Mouse (Mus musculus): ENCODE results near the gene Pdcd1lg2. TPM values are rescaled to one million over a fixed set of nuclear protein-coding genes. Genes with fewer than 3 reads are reported as not detected.

The Pdcd1lg2 gene
- total RNA-seq, 1 experiment: not detected

DNA sequence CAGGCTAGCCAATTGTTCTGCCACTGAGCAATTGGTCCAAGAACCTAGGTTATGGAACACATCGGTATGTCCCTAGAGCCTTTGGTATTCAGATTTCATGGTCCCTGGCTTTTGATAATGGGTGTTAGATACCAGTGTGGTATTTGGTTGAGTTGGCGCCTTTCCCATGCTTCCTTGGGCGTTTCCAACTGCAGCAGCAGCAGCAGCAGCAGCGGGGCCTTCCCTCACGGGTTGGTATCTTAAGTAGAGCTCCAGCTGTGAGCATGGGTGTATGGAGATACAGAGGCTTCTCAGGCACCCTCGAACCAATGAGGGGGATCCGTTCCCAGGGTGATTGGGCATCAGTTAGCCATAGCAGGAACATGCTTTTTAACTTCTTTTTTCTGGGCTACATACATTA lies 97.5 kb downstream of the Pdcd1lg2 start:
- Histone ChIP-seq H3K9me3 (ENCODE audit: control insufficient read depth, insufficient read depth, low read depth, low read length) (no peaks in the 10 kb centered on the region), H3K36me3 (ENCODE audit: control insufficient read depth, insufficient read depth, low read length, poor library complexity, severe bottlenecking) (no peaks in the 10 kb centered on the region), H3K27ac (ENCODE audit: insufficient read depth, low read depth, low read length, poor library complexity, severe bottlenecking) (no peak overlapping the region), H3K9ac (ENCODE audit: insufficient read depth, low read depth, low read length, poor library complexity, severe bottlenecking) (no peak overlapping the region), H3K4me1 (ENCODE audit: control insufficient read depth in 2 of 2, insufficient read depth in 2 of 2, low read length in 2 of 2, poor library complexity in 1 of 2) (no peaks in the 10 kb centered on the region; a peak in 2 of 4 replicates), H3K4me3 (ENCODE audit: insufficient read depth in 1 of 2, low read depth in 1 of 2, low read length in 2 of 2, poor library complexity in 1 of 2, severe bottlenecking in 1 of 2) (no peak overlapping the region)
- DNase-seq (ENCODE audit: low read depth, low spot score): no peak
- in situ Hi-C loops (cut with MboI; ENCODE audit: low sequenced_read_pairs in 2 of 2, unreplicated experiment in 2 of 2): no loop called here
- TF ChIP-seq ZC3H11A (IDR thresholded peaks at IDR 0.05; ENCODE audit: borderline replicate concordance, low read depth, low read length) (no peak), CHD2 (IDR thresholded peaks at IDR 0.05; ENCODE audit: low read depth, low read length) (no peak), ZNF384 (IDR thresholded peaks at IDR 0.05; ENCODE audit: low read depth, low read length) (no peak), MAFK (IDR thresholded peaks at IDR 0.05; ENCODE audit: insufficient read depth, low read depth, low read length) (no peak), HCFC1 (IDR thresholded peaks at IDR 0.05; ENCODE audit: borderline replicate concordance, insufficient read depth, low read length) (no peak)

- in situ Hi-C loops (cut with MboI; ENCODE audit: low sequenced_read_pairs in 2 of 2, unreplicated experiment in 2 of 2): no loop called here
- Histone ChIP-seq H3K9me3 (ENCODE audit: control insufficient read depth, insufficient read depth, low read depth, low read length) (no peaks in the 10 kb centered on the region), H3K27ac (ENCODE audit: insufficient read depth, low read depth, low read length, poor library complexity, severe bottlenecking) (no peak overlapping the region), H3K9ac (ENCODE audit: insufficient read depth, low read depth, low read length, poor library complexity, severe bottlenecking) (no peak overlapping the region), H3K4me3 (ENCODE audit: insufficient read depth in 1 of 2, low read depth in 1 of 2, low read length in 2 of 2, poor library complexity in 1 of 2, severe bottlenecking in 1 of 2) (no peak overlapping the region), H3K36me3 (ENCODE audit: control insufficient read depth, insufficient read depth, low read length, poor library complexity, severe bottlenecking) (no peaks in the 10 kb centered on the region), H3K4me1 (ENCODE audit: control insufficient read depth in 2 of 2, insufficient read depth in 2 of 2, low read length in 2 of 2, poor library complexity in 1 of 2) (no peaks in the 10 kb centered on the region; a peak in 2 of 4 replicates)
- TF ChIP-seq HCFC1 (IDR thresholded peaks at IDR 0.05; ENCODE audit: borderline replicate concordance, insufficient read depth, low read length) (no peak), MAFK (IDR thresholded peaks at IDR 0.05; ENCODE audit: insufficient read depth, low read depth, low read length) (no peak), CHD2 (IDR thresholded peaks at IDR 0.05; ENCODE audit: low read depth, low read length) (no peak), ZC3H11A (IDR thresholded peaks at IDR 0.05; ENCODE audit: borderline replicate concordance, low read depth, low read length) (no peak), ZNF384 (IDR thresholded peaks at IDR 0.05; ENCODE audit: low read depth, low read length) (no peak)
- no peak for DNase-seq (ENCODE audit: low read depth, low spot score)
Observed at GRCm38 (mm10) chr19:29509857-29510256, 99.1 kb downstream of the Pdcd1lg2 start.

DNA sequence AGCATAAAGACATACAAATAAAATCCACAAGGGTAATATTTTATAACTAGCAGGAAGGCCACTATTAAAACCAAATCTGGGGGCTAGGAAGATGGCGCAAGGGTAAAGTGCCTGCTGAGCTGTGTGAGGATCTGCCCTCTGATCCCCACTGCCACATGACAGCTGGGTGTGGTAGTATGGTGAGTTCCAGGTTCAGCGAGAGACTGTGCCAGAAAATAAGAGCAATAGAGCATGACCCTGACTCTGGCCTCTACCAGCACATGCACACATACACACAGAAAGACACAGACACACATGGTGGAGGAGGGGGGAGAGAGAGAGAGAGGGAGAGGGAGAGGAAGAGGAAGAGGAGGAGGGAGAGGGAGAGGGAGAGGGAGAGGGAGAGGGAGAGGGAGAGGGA lies 101.1 kb downstream of the Pdcd1lg2 start:
- in situ Hi-C loops (cut with MboI; ENCODE audit: low sequenced_read_pairs in 2 of 2, unreplicated experiment in 2 of 2): no loop called here
- Histone ChIP-seq H3K9me3 (ENCODE audit: control insufficient read depth, insufficient read depth, low read depth, low read length) (no peaks in the 10 kb centered on the region), H3K4me3 (ENCODE audit: insufficient read depth in 1 of 2, low read depth in 1 of 2, low read length in 2 of 2, poor library complexity in 1 of 2, severe bottlenecking in 1 of 2) (no peak overlapping the region), H3K36me3 (ENCODE audit: control insufficient read depth, insufficient read depth, low read length, poor library complexity, severe bottlenecking) (no peaks in the 10 kb centered on the region), H3K9ac (ENCODE audit: insufficient read depth, low read depth, low read length, poor library complexity, severe bottlenecking) (no peak overlapping the region), H3K27ac (ENCODE audit: insufficient read depth, low read depth, low read length, poor library complexity, severe bottlenecking) (no peak overlapping the region), H3K4me1 (ENCODE audit: control insufficient read depth in 2 of 2, insufficient read depth in 2 of 2, low read length in 2 of 2, poor library complexity in 1 of 2) (peaks cover 0 to 4% of the 10 kb centered on the region in 2 experiments; a peak in 1 of 4 replicates)
- DNase-seq (ENCODE audit: low read depth, low spot score): no peak
- TF ChIP-seq MAFK (IDR thresholded peaks at IDR 0.05; ENCODE audit: insufficient read depth, low read depth, low read length) (no peak), ZC3H11A (IDR thresholded peaks at IDR 0.05; ENCODE audit: borderline replicate concordance, low read depth, low read length) (no peak), ZNF384 (IDR thresholded peaks at IDR 0.05; ENCODE audit: low read depth, low read length) (no peak), CHD2 (IDR thresholded peaks at IDR 0.05; ENCODE audit: low read depth, low read length) (no peak), HCFC1 (IDR thresholded peaks at IDR 0.05; ENCODE audit: borderline replicate concordance, insufficient read depth, low read length) (no peak)

DNA sequence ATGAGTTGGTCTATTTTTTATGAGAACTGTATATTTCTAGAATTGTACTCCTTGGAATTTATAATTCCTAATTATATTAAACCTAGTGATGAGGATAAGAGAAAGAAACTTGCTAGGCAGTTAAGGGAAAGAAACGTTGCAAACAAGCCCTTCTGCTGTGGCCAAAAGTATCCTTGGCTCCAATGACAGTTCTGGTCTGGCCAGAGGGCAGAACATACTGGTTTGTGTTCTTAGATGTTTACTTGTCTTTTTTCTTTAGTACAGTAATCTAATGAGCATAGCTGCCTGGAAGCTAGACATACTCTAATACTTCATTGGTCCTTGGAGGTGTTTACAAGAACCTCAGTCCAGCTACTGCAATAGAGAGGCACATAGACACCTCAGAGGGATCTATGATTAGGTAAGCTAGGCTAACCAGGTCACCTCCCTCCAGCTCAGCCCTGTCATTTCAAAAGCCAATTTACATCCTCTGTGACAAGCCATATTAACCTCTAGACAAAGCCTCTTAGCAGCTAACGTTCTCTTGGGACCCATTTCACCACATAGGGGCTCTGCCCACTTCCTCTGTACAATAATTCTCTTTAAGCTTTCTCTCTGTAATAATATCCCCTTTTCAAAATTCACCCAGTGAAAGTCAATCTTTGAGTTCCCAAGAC lies 102.5 kb downstream of the Pdcd1lg2 start:
- no peak for DNase-seq (ENCODE audit: low read depth, low spot score)
- H3K9ac ChIP-seq (ENCODE audit: insufficient read depth, low read depth, low read length, poor library complexity, severe bottlenecking): no peak overlapping the region
- TF ChIP-seq MAFK (IDR thresholded peaks at IDR 0.05; ENCODE audit: insufficient read depth, low read depth, low read length): no peak
- no peak for TF ChIP-seq HCFC1 (IDR thresholded peaks at IDR 0.05; ENCODE audit: borderline replicate concordance, insufficient read depth, low read length)
- TF ChIP-seq ZC3H11A (IDR thresholded peaks at IDR 0.05; ENCODE audit: borderline replicate concordance, low read depth, low read length): no peak
- peaks cover 0 to 4% of the 10 kb centered on the region in 2 experiments; a peak in 1 of 4 replicates for H3K4me1 ChIP-seq (ENCODE audit: control insufficient read depth in 2 of 2, insufficient read depth in 2 of 2, low read length in 2 of 2, poor library complexity in 1 of 2)
- no peak overlapping the region for H3K4me3 ChIP-seq (ENCODE audit: insufficient read depth in 1 of 2, low read depth in 1 of 2, low read length in 2 of 2, poor library complexity in 1 of 2, severe bottlenecking in 1 of 2)
- no peaks in the 10 kb centered on the region for H3K36me3 ChIP-seq (ENCODE audit: control insufficient read depth, insufficient read depth, low read length, poor library complexity, severe bottlenecking)
- in situ Hi-C loops (cut with MboI; ENCODE audit: low sequenced_read_pairs in 2 of 2, unreplicated experiment in 2 of 2): no loop called here
- no peaks in the 10 kb centered on the region for H3K9me3 ChIP-seq (ENCODE audit: control insufficient read depth, insufficient read depth, low read depth, low read length)
- no peak overlapping the region for H3K27ac ChIP-seq (ENCODE audit: insufficient read depth, low read depth, low read length, poor library complexity, severe bottlenecking)

All from ES-E14 (cell line).